Mouse (Mus musculus) liver, postnatal 0 days (tissue): Measurements from ENCODE around the gene Cdc42ep5.

Experiments used
- CTCF ChIP-seq: sonication (generic); IDR thresholded peaks from 2 replicates; pipeline ENCODE4 v1.5.1; 2016; ENCODE audit warnings: antibody characterized with exemption, low read depth
- EP300 ChIP-seq: IDR thresholded peaks from 2 replicates; pipeline ENCODE4 v1.6.1; 2016; ENCODE audit warnings: antibody characterized with exemption, low read depth, mild to moderate bottlenecking

DNA sequence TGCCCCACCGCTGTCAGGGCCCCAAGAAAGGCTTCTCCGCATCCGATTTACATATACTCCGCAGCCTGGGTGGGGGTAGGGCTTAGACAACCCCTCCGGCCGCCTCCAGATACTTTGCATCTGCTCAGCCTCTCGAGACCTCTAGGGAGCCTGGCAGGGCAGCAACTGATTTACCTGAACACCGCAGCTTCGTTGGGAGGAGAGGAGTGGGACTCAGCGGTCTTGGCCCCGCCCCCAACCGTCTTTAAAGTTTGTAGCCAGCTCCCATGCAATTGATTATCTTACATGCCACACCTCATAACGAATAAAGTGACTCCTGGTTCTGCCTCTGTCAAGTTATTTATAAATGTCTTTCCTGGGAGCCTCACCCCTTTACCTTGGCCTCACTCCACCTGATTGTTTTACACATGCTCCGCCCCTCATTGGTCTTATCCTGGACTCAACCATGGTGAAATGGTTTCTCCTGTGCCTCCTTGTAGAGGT, 14.6 kb downstream of the Cdc42ep5 start, which contains the start of gene Leng9:
- TF ChIP-seq CTCF (no peak), EP300 (no peak)
